Mouse (Mus musculus): ENCODE measurements around the gene Snx13.

- TF ChIP-seq CTCF (IDR thresholded peaks at IDR 0.05; ENCODE audit: low read depth) (no peak), EP300 (IDR thresholded peaks at IDR 0.05; ENCODE audit: low read depth) (no peak)
Measured at GRCm38 (mm10) chr12:35046310-35046998, 532 bp upstream of the Snx13 start.
